Mouse (Mus musculus) stomach, embryonic 16.5 days (tissue): ENCODE results near the gene Crtap. TPM values are rescaled to one million over a fixed set of nuclear protein-coding genes. Genes with fewer than 3 reads are reported as not detected.
A peak's percentile ranks its signal among the peaks of the same experiment; 100 is the strongest.
"Not testable (repeated sequence)": the region's sequence is repeated elsewhere in the genome, so short reads cannot be mapped to it uniquely, and the experiment has no call there.

Experiments used
- ATAC-seq: fragments of 200-750 bp; cut with Nextera tagmentation; 2 replicates; pipeline ENCODE4 v1.8.0; 2017; ENCODE audit warnings: moderate number of reproducible peaks, moderate TSS enrichment; ENCODE audit not compliant: insufficient read depth, low FRiP score
- H3K27ac ChIP-seq: fragments of 300-500 bp; sonication (generic); 2 replicates; pipeline ENCODE4 v1.5.1; 2014; ENCODE audit warnings: low read length
- H3K27me3 ChIP-seq: fragments of 300-500 bp; sonication (generic); 2 replicates; pipeline ENCODE4 v1.6.1; 2014; ENCODE audit warnings: low read length, control low read depth, mixed read lengths; ENCODE audit not compliant: control insufficient read depth, insufficient read depth
- H3K36me3 ChIP-seq: fragments of 300-500 bp; sonication (generic); 2 replicates; pipeline ENCODE4 v1.6.1; 2014; ENCODE audit warnings: low read length; ENCODE audit not compliant: control insufficient read depth, insufficient read depth
- H3K4me1 ChIP-seq: fragments of 300-500 bp; sonication (generic); 2 replicates; pipeline ENCODE4 v1.6.1; 2014; ENCODE audit warnings: low read length, control low read depth, mixed read lengths; ENCODE audit not compliant: control insufficient read depth, insufficient read depth
- H3K4me2 ChIP-seq: fragments of 300-500 bp; sonication (generic); 2 replicates; pipeline ENCODE4 v1.6.1; 2014; ENCODE audit warnings: low read depth, low read length, mixed read lengths
- H3K4me3 ChIP-seq: fragments of 300-500 bp; sonication (generic); replicated peaks from 2 replicates; pipeline ENCODE4 v1.5.1; 2014; ENCODE audit warnings: mild to moderate bottlenecking, low read length
- H3K9ac ChIP-seq: fragments of 300-500 bp; sonication (generic); 2 replicates; pipeline ENCODE4 v1.6.1; 2014; ENCODE audit warnings: low read length
- H3K9me3 ChIP-seq: fragments of 300-500 bp; sonication (generic); replicated peaks from 2 replicates; pipeline ENCODE4 v1.6.1; 2016; ENCODE audit warnings: low read length, control low read depth; ENCODE audit not compliant: control insufficient read depth
- WGBS: fragments of 180-500 bp; shearing (Covaris S2); extraction: QIAGEN DNeasy Blood & Tissue Kit; methylation state at CpG from one replicate; pipeline ENCODE4 v1.1.7; 2014; 5-methylcytosine and 5-hydroxymethylcytosine counted together
- polyA plus RNA-seq: library from polyadenylated mRNA; unstranded; fragments of >200 nt; fragmentation: Nextera tagmentation; extraction: Ambion mirVana; gene quantifications from 2 replicates; pipeline ENCODE4 v1.2.1, GENCODE M21; 2015

Crtap gene
- polyA plus RNA-seq, 1 experiment from 2014 or later: 107 TPM

- Histone ChIP-seq H3K4me2 (peak within 1 kb of the TSS; percentile 87), H3K9ac (peak within 1 kb of the TSS; percentile 93), H3K27me3 (no peaks in the 10 kb centered on the region), H3K9me3 (peaks cover 14% of the 10 kb centered on the region), H3K36me3 (peaks cover 23% of the 10 kb centered on the region), H3K4me3 (peak within 1 kb of the TSS; percentile 93), H3K4me1 (peaks cover 12% of the 10 kb centered on the region), H3K27ac (peak within 1 kb of the TSS; percentile 97)
- WGBS: under 1% methylated on average over 73 of the region's 73 CpGs
- ATAC-seq: peak; percentile 98
Observed at GRCm38 (mm10) chr9:114400949-114401684, 10.6 kb upstream of the Crtap start, which contains the start of the genes Glb1 and Tmppe. Gene Glb1, plus strand, starts transcription at chr9:114401076. Gene Tmppe, plus strand, starts transcription at chr9:114401105.

- peak overlapping the region; percentile 97 for H3K27ac ChIP-seq
- WGBS: 21% methylated on average over 5 of the region's 5 CpGs
- peak overlapping the region; percentile 87 for H3K4me2 ChIP-seq
- H3K9ac ChIP-seq: peak overlapping the region; percentile 93
- peak overlapping the region; percentile 93 for H3K4me3 ChIP-seq
- no peaks in the 10 kb centered on the region for H3K27me3 ChIP-seq
- ATAC-seq: peak; percentile 44
- H3K9me3 ChIP-seq: peaks cover 14% of the 10 kb centered on the region
- H3K4me1 ChIP-seq: peaks cover 12% of the 10 kb centered on the region
- peaks cover 18% of the 10 kb centered on the region for H3K36me3 ChIP-seq
Observed at GRCm38 (mm10) chr9:114400588-114400948, 10.1 kb upstream of the Crtap start.

GRCm38 (mm10) chr9:114399680-114400079, 9.2 kb upstream of the Crtap start:
- no peak for ATAC-seq
- peaks cover 12% of the 10 kb centered on the region for H3K4me1 ChIP-seq
- H3K4me3 ChIP-seq: no peak overlapping the region
- H3K27me3 ChIP-seq: no peaks in the 10 kb centered on the region
- H3K36me3 ChIP-seq: peaks cover 9% of the 10 kb centered on the region; the same call in 1 of the 2 replicates
- peaks cover 6% of the 10 kb centered on the region for H3K9me3 ChIP-seq
- 86% methylated on average over 12 of the region's 12 CpGs for WGBS
- H3K4me2 ChIP-seq: no peak overlapping the region
- no peak overlapping the region for H3K27ac ChIP-seq
- H3K9ac ChIP-seq: no peak overlapping the region

- peaks cover under 1% of the 10 kb centered on the region; the same call in 1 of the 2 replicates for H3K4me1 ChIP-seq
- no peak overlapping the region for H3K4me2 ChIP-seq
- peak; percentile 42; the same call in 1 of the 2 replicates for ATAC-seq
- no peaks in the 10 kb centered on the region for H3K9me3 ChIP-seq
- no peaks in the 10 kb centered on the region for H3K27me3 ChIP-seq
- H3K27ac ChIP-seq: no peak overlapping the region
- H3K4me3 ChIP-seq: no peak overlapping the region
- H3K9ac ChIP-seq: no peak overlapping the region
- no peaks in the 10 kb centered on the region for H3K36me3 ChIP-seq
- 70% methylated on average over 4 of the region's 4 CpGs for WGBS
Observed at GRCm38 (mm10) chr9:114395258-114395657, 4.8 kb upstream of the Crtap start.

- Histone ChIP-seq H3K4me1 (no peaks in the 10 kb centered on the region), H3K27me3 (no peaks in the 10 kb centered on the region), H3K4me2 (no peak overlapping the region), H3K9me3 (no peaks in the 10 kb centered on the region), H3K36me3 (no peaks in the 10 kb centered on the region), H3K27ac (no peak overlapping the region), H3K9ac (no peak overlapping the region), H3K4me3 (no peak overlapping the region)
- ATAC-seq: no peak
- 64% methylated on average over 8 of the region's 8 CpGs for WGBS
Observed at GRCm38 (mm10) chr9:114394677-114395076, 4.2 kb upstream of the Crtap start.

GRCm38 (mm10) chr9:114394136-114394535, 3.7 kb upstream of the Crtap start:
- not testable (repeated sequence) for H3K4me2 ChIP-seq, H3K4me3 ChIP-seq, H3K36me3 ChIP-seq, H3K4me1 ChIP-seq, ATAC-seq, H3K9me3 ChIP-seq, H3K27me3 ChIP-seq, H3K9ac ChIP-seq, H3K27ac ChIP-seq
- 69% methylated on average over 6 of the region's 6 CpGs for WGBS

GRCm38 (mm10) chr9:114390749-114391075, 237 bp upstream of the Crtap start:
- no peaks in the 10 kb centered on the region for H3K9me3 ChIP-seq
- H3K4me3 ChIP-seq: peak overlapping the region; percentile 84
- peak overlapping the region; percentile 71 for H3K4me2 ChIP-seq
- H3K27me3 ChIP-seq: no peaks in the 10 kb centered on the region
- H3K36me3 ChIP-seq: no peaks in the 10 kb centered on the region
- H3K4me1 ChIP-seq: peaks cover 14% of the 10 kb centered on the region; the same call in 1 of the 2 replicates
- H3K9ac ChIP-seq: peak overlapping the region; percentile 94
- WGBS: under 1% methylated on average over 10 of the region's 10 CpGs
- peak overlapping the region; percentile 94 for H3K27ac ChIP-seq
- no peak for ATAC-seq

GRCm38 (mm10) chr9:114389371-114389904, 1.0 kb downstream of the Crtap start:
- no peaks in the 10 kb centered on the region for H3K9me3 ChIP-seq
- 76% methylated on average over 8 of the region's 8 CpGs for WGBS
- peak overlapping the region; percentile 84 for H3K4me3 ChIP-seq
- H3K27ac ChIP-seq: peak overlapping the region; percentile 94; the same call in 1 of the 2 replicates
- no peak for ATAC-seq
- peak overlapping the region; percentile 94; the same call in 1 of the 2 replicates for H3K9ac ChIP-seq
- peaks cover 14% of the 10 kb centered on the region; the same call in 1 of the 2 replicates for H3K4me1 ChIP-seq
- peaks cover 4% of the 10 kb centered on the region; the same call in 1 of the 2 replicates for H3K36me3 ChIP-seq
- H3K4me2 ChIP-seq: peak overlapping the region; percentile 71
- H3K27me3 ChIP-seq: no peaks in the 10 kb centered on the region

- H3K27me3 ChIP-seq: no peaks in the 10 kb centered on the region
- WGBS: 64% methylated on average over 3 of the region's 3 CpGs
- no peak for ATAC-seq
- no peak overlapping the region; the same call in 1 of the 2 replicates for H3K27ac ChIP-seq
- H3K4me3 ChIP-seq: no peak overlapping the region
- H3K4me2 ChIP-seq: peak overlapping the region; percentile 71; the same call in 1 of the 2 replicates
- H3K36me3 ChIP-seq: peaks cover 4% of the 10 kb centered on the region; the same call in 1 of the 2 replicates
- no peaks in the 10 kb centered on the region for H3K9me3 ChIP-seq
- peaks cover 14% of the 10 kb centered on the region; the same call in 1 of the 2 replicates for H3K4me1 ChIP-seq
- peak overlapping the region; percentile 10; the same call in 1 of the 2 replicates for H3K9ac ChIP-seq
Observed at GRCm38 (mm10) chr9:114388701-114389370, 1.6 kb downstream of the Crtap start.
